Mouse (Mus musculus) brain, adult 2 months (tissue): ENCODE measurements around the gene Mtx1.
"Not testable (repeated sequence)": the region's sequence is repeated elsewhere in the genome, so short reads cannot be mapped to it uniquely, and the experiment has no call there.

ENCODE experiments used
- DNase-seq: peaks from one replicate; pipeline ENCODE4 v3.0.0; 2011; ENCODE audit warnings: low read depth, low spot score

The Mtx1 gene

DNA sequence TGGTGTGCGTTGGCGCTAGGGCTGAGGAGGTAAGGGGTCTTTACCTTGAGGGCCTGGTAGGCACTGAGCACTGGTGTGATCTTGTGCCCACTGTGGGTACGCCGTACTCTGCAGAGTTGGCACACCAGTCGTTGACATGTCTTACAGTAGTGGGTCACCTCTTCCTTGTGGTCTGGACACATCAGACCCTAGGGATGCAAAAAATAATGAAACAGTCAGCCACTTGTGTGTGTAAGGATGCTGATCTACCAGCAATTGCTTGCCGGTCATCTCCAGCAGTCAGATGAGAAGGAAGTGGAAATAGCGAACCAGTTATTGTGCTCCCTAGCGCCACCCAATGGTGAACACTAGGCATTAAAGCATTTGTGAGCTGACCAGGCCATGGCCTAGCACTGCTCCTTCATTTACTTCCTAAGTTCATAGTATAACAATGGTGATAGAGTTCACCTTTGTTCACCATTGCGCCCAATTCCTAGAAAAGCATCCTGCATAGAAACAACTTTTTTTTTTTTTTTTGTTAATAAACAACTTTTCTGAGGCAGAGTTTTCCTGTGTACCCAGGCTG, 15.5 kb upstream of the Mtx1 start:
- DNase-seq: peak; percentile 88

GRCm38 (mm10) chr3:89238494-89238893, 11.6 kb upstream of the Mtx1 start:
- DNase-seq: no peak

- no peak for DNase-seq
Observed at GRCm38 (mm10) chr3:89237682-89238081, 10.8 kb upstream of the Mtx1 start.

GRCm38 (mm10) chr3:89236516-89236915, 9.6 kb upstream of the Mtx1 start:
- DNase-seq: peak; percentile 64

DNA sequence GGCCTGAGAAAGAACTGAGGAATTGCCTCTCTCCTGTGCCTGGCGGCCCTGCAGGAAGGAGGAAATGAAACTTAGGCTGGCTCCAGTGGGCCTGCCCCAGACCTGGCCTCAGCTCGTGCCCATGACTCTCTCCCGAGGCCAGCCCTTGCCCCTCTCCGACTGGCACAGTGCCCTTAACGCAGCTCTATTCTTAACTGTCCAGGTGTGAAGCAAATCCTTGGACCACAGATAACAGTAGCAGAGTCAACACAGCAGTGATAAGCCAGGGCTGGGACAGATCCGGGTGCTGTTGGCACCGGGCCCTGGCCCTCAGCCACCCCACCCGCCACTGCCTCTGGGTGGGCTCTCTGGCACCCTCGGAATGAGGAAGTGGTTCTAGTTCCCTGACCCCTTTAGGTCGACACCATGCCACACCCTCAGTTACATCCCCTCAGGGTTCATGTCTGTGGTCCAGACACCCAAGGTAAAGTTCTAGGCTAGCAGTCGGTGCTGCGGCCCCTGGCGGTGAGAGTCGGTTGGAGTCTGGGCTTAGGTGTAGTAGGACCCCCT, 6.7 kb upstream of the Mtx1 start:
- no peak for DNase-seq

DNA sequence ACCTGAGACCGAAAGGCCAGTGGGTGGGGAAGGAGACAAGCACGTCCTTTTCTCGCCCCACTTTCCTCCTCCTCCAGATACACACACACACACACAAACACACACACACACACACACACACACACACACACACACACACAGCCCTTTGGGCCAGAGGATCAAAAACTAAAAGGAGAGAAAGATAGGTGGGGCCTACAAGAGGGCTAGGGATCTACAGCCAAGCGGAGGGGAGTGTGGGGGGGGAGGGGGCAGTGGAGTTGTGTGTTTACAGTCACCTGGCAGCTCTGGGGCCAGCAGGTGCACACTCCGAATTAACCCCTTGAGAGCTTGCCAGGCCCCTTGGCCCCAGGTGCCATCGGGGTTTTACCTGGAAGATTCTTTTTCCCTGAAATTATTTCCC, 5.7 kb upstream of the Mtx1 start:
- DNase-seq: no peak

DNA sequence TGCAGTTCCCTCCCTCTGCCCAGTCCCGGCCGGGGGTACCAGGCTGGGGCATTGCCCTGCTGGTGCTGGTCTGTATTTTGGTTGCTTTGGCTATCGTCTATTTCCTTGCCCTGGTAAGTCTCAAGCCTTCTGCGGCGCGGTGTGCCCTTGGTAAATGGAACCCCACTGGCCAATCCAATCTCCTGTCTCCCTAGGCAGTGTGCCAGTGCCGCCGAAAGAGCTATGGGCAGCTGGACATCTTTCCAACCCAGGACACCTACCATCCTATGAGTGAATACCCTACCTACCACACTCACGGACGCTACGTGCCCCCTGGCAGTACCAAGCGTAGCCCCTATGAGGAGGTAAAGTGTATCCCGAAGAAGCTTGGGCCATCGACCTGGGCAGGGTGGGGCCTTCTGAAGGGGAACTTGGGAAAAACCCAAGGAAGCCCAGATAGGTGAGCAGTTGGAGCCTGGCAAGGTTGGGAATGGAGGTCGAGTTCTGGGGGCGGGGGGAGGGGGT, 4.9 kb upstream of the Mtx1 start:
- DNase-seq: no peak

GRCm38 (mm10) chr3:89231345-89231744, 4.5 kb upstream of the Mtx1 start:
- DNase-seq: no peak

DNA sequence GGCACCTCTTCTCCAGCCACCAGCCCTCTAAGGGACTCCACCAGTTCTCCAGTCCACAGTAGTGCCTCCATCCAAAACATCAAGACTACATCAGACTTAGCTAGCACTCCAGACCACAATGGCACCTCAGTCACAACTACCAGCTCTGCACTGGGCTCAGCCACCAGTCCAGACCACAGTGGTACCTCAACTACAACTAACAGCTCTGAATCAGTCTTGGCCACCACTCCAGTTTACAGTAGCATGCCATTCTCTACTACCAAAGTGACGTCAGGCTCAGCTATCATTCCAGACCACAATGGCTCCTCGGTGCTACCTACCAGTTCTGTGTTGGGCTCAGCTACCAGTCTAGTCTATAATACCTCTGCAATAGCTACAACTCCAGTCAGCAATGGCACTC, 3.7 kb upstream of the Mtx1 start:
- no peak for DNase-seq

DNA sequence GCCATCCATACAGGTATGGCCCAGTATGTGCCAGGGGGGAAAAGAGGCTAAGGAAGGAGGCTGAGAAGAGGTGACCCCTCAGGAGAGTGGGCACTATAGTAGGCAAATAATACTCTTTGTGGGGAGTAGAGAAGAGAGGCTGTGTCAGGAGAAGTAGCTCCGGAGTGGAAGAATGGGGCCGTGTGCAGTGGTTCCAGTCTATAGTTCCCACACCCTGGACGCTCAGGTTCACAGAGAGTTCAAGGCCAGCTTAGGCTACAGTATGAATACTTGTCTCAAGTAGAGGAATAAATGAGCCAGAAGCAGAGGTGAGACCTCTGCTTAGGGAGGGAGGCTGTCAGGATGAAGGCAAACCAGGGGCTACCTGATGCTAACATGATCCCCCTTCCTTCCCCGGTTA, 2.4 kb upstream of the Mtx1 start:
- DNase-seq: no peak

DNA sequence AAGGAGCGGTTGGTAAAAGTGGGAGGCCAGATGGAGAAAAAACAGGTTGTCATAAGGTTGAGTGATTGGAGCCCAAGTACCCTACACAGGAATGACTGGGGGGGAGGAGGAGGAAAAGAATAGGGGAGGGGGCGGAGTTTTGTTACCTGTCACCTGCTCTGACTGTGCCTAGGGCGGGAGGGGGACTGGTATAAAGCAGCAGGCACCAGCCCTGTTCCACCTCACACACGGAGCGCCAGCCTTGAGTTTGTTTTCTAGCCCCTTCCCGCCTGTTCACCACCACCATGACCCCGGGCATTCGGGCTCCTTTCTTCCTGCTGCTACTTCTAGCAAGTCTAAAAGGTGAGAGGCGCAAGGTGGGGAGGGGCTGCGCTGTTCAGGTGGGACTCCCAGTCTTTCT, 1.9 kb upstream of the Mtx1 start, which contains the start of gene Muc1:
Muc1 (plus strand) TSS at position 222 of the 400 bp plus-strand sequence.
- no peak for DNase-seq

GRCm38 (mm10) chr3:89228180-89228549, 1.3 kb upstream of the Mtx1 start:
- peak; percentile 86 for DNase-seq

DNA sequence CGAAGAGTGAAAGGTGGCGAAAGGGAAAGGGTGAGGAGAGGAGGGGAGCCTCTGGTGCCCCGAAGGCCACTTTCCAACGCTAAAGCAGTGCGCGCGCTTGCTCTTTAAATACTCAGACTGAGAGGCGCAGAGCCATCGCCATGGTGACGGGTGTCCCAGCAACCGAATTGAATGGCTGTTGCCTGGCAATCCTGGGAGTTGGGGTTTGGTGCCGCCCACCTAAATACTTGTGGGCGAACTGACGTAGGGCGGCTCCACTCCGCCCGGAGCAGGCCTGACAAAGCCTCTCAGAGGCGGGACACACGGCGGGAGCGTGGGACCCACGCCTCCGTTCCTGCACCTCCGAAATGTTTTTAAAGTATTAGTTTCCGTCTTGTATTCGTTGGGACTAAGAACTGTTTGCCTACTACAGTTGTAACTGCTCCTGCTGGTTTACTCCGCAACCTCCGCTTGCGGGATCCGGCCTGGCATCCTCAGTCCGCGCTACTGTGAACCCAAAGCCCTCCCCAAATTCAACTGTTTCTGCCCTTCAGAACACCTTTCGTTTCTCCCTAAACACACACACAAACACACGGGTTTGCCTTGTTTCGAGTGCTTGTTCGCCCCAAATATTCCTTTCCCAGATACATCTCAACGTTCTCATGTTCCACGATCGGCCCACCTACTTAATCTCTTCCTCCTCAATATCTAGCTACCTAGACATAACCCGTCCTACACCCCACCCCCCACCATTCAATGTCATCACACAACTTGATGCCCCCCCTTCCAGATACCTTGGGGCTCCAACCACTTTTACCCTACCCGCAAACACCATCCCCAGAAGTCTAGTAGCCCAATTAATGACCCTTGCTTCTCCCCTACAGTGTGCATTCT, 655 bp upstream of the Mtx1 start:
- DNase-seq: peak; percentile 96

DNA sequence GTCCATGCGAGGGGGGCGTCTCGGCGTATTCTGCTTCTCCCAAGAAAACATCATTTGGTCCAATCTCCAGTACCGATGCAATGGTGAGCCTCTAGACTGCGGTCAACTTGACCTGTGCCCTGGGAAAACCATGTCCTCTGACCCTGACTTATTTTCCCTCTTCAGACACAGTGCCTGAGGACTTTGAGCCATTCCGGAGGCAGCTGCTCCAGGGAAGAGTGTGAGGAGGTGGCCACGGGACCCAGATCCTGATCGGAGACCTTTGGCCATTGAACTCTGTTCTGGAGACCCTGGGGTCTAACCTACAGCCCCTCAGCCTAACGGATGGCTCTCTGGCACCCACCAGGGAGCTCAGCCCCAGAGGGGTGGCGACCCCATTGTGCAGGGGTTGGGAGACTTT, 527 bp downstream of the Mtx1 start:
- DNase-seq: no peak

DNA sequence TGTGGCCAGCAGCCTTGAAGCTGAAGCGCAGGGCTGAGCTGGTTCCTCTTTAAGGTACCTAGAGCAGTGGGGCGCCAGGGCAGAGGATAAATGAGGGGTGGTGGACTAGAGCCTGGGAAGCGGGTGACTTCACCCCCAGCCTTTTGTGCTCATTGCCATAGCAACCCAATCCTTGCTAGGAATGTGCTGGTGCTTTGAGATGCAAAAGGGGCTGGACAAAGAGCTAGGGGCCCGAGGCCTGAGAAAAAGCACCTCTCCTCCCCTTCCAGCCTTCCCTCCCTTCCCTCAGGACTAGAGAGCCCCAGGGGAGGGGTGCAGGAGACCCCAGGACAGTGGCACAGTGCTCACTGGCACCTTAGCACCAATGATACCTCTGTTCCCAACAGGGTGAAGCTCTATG, 970 bp downstream of the Mtx1 start:
- peak; percentile 67 for DNase-seq

- DNase-seq: no peak
Observed at GRCm38 (mm10) chr3:89225321-89225815, 1.5 kb downstream of the Mtx1 start.

- DNase-seq: no peak
Observed at GRCm38 (mm10) chr3:89224796-89225195, 2.1 kb downstream of the Mtx1 start.

- peak; percentile 56 for DNase-seq
Observed at GRCm38 (mm10) chr3:89221167-89221566, 5.7 kb downstream of the Mtx1 start.

DNA sequence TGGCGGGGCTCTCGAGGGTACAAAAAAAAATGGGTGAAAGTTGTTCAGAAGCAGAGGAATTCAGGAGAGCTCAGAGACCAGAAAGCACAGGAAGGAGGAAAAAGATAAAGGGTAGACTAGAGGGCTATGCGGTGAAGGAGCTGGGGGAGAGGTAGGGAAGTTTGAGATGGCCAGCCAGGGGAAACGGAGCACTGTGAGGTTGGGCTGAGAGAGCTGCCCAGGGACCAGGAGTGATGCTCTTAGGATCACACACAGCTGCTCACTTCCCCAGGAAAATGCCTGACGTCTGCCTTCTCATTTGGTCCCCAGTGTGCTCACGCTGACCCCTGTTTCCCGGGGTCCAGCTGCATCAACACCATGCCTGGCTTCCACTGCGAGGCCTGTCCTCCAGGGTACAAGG, 7.3 kb downstream of the Mtx1 start:
- no peak for DNase-seq

- no peak for DNase-seq
Observed at GRCm38 (mm10) chr3:89218271-89218670, 8.6 kb downstream of the Mtx1 start.

GRCm38 (mm10) chr3:89216407-89216806, 10.5 kb downstream of the Mtx1 start:
- DNase-seq: not testable (repeated sequence)

DNA sequence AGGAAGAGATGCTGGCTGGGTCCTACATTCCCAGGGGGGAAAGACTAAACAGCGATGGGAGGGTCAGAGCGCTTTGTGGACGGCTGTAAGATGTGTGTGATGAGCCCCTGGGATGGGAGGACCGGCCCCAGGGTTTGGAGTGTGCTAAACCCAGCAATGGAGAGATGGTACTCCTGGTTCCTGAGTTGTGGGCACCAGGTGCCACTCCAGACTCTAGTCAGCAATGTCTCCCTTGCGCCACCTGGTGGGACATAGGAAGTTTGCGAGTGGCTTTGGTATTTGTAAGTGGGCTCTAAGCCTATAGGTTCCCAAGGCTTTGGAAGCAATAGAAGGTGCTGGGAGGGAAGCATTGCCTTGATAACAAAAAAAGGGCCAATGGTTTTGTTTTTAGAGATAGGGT, 11.0 kb downstream of the Mtx1 start:
- peak; percentile 94 for DNase-seq
